Mouse (Mus musculus): ENCODE results near the gene Emc1. TPM values are rescaled to one million over a fixed set of nuclear protein-coding genes. Genes with fewer than 3 reads are reported as not detected.

Gene Emc1
- 10 to 100 TPM; 30.7 TPM for total RNA-seq (2021)
- long read RNA-seq, experiment 1, full-length matches to known transcripts = 81 of 90 reads
- long read RNA-seq, experiment 1, partial matches to known transcripts = 5 of 90 reads
- long read RNA-seq, experiment 1, other reads (novel, unspliced or antisense) = 4 of 90 reads
- long read RNA-seq, experiment 2, full-length matches to known transcripts = 72 of 90 reads
- long read RNA-seq, experiment 2, partial matches to known transcripts = 12 of 90 reads
- long read RNA-seq, experiment 2, other reads (novel, unspliced or antisense) = 6 of 90 reads

GRCm38 (mm10) chr4:139351931-139352711 is at the start of gene Emc1, which contains the start of the genes Mrto4 and Ubr4:
TSS of gene Emc1 (plus strand) at chr4:139352587.
TSS of gene Mrto4 (minus strand) at chr4:139352576.
TSS of gene Ubr4 (plus strand) at chr4:139352609.
- DNase-seq = peak; percentile 82

DNA sequence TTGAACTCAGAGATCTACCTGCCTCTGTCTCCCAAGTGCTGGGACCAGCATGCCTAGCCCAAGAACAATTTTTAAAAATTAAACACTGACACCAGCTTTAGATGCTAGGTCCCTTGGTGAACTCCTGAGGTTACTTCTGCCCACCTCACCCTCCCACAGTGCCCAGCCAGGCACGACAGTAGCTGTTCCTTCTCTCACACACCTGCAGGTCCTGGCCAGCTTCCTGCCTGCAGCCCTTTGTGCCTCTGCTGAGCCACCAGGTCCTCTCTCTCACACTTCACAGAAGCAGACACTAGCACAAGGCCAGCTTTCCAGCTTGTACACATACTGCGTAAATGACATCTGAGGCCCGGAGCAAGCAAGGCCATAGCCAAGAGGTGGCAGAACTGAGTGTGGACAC is 46.9 kb upstream of the Emc1 start:
- DNase-seq = no peak

- DNase-seq = no peak
These were observed 44.5 kb upstream of the Emc1 start for GRCm38 (mm10) chr4:139307916-139308315.

DNA sequence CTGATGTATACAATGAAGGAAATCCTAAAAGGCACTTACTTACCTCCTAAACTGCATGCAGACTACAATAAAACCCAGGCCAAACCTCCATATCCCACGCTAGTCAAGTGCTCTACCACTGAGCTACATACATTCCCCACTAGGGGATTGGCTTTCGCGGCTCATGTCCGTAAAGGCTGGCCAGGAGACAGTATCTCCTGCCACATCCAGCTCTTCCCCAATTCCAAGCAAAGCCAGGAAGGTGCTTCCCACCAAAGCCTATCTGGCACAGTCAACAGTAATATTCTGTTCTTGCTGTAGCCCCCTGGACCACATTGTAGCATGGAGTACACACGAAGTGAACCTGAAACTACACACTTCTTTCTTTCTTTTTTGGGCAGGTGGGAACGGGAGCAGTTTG is 42.7 kb upstream of the Emc1 start:
- no peak for DNase-seq

DNA sequence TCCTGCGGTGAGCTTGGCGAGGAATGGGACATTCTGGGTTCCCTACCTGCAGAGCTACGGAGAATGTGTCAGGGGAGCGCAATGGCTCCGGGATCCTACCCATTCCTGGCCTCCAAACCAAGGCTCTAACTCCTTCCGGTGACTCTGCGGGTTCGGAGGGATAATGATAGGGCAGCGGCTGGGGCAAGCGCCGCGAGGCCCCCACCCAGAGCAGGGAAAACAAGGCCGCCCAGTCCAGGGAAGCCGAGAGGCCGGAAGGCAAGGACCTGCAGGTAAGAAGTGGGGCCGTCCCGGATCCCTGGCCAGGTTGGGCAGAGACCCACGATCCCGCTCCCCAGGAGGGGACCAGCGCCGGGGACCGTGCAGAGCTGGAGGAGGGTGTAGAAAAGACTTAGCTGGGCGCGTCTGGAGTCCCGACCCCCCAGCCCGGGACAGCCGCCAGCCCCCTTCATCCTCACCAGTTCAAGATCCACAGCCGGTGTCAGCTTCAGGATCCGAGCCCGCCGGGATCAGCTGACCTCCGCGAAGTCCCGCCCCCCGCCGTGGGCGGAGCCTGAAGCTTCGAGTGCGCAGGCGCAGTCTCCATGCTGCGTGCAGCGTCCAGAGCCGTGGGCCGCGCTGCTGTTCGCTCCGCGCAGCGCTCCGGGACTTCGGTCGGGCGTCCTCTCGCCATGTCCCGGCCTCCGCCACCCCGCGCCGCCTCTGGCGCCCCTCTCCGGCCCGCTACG is 42.1 kb upstream of the Emc1 start, which contains the start of the genes Pqlc2 and Akr7a5:
TSS of gene Pqlc2 (minus strand) at position 538 of the 728 bp plus-strand sequence.
TSS of gene Akr7a5 (plus strand) at position 574 of the 728 bp plus-strand sequence.
- peak; percentile 99 for DNase-seq

DNA sequence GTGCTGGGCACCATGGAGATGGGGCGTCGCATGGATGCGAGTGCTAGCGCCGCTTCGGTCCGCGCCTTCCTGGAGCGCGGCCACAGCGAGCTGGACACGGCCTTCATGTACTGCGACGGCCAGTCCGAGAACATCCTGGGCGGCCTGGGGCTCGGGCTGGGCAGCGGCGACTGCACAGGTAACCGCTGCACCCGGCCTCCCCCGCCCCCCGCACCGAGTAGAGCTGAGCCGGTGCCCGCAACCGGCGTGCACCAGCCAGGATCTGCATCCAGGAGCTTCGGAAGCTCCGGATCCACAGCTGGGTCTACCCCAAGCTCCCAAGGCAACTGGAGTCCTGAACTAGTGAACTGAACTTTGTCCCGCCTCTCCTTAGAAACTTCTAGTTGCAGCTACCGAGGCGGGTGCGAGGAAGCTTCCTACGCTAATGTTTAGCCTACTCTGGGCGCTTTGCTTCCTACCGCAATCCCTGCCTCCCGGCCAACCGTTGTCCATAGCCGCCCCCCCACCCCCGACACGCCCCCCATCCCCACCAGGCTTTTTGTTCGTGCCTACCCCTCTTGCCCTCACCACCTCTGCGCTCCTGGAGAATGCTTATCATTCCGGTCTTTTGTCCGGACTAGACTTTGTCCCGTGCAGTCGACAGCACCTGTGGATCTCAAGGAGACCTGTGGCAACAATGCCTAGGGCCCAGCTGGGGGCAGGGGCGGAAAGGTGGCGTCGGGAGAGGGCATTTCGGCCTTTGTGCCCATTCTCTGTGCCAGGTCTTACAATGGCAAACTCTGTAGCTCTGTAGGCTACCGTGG is 41.3 kb upstream of the Emc1 start:
- DNase-seq = no peak

- no peak for DNase-seq
These were observed 40.7 kb upstream of the Emc1 start for GRCm38 (mm10) chr4:139311707-139312106.

- no peak for DNase-seq
These were observed 39.8 kb upstream of the Emc1 start for GRCm38 (mm10) chr4:139312632-139313031.

DNA sequence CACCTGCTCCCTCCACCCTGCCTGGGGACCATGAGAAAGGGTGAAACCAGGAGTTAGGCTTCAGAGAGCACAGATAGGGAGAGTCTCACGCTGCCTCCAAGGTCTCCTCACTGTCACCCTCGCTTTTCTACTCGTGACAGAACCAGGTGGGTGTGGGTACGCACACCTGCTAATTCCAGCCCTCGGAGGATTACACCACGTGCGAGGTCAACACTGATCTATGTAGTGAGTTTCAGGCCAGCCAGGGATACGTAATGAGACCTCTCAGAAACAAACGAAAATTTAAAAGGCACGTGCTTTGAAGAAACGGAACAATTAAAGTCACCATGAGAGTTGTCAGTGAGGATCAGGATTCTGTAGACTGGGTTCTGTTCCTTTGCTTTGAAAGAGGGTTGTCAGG is 33.9 kb upstream of the Emc1 start:
- DNase-seq = no peak

DNA sequence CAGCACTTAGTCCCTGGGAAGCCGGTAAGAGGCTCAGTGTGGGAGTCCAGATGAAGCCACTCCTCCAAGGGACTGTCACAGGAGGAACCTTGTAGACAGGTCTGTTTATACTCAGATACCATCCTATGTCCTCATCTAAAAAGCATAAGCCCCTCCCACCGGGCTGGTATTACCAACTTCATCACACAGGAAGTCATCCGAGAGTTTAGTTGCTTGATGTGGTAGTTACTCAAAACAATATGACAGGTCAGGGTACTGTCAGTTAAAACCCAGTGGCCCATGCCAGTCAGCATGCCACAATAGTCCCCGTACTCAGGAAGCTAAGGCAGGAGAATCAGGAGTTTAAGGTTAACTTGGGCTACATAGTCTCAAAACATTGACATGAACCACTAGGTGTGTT is 32.6 kb upstream of the Emc1 start:
- DNase-seq = no peak

DNA sequence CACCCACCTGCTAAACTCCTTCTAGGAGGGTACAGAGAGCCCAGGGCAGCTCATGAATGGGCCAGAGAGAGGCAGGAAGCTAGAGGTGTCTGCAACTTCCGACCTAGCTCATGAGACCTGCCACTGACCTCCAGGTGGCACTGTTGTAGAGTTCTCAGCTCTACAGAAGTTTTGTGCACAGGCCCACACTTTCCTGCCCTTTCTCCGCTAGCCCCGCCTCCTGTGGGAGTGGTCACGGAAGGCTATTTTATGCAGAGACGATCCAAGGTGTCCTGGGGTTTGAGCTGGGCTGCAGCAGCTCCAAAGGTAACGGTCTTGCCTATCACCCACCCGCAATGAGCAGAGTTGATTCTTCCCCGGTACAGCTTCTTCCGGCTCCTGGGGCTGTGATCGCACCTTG is 21.8 kb upstream of the Emc1 start:
- peak; percentile 69 for DNase-seq

- no peak for DNase-seq
These were observed 17.6 kb upstream of the Emc1 start for GRCm38 (mm10) chr4:139334631-139335295.

DNA sequence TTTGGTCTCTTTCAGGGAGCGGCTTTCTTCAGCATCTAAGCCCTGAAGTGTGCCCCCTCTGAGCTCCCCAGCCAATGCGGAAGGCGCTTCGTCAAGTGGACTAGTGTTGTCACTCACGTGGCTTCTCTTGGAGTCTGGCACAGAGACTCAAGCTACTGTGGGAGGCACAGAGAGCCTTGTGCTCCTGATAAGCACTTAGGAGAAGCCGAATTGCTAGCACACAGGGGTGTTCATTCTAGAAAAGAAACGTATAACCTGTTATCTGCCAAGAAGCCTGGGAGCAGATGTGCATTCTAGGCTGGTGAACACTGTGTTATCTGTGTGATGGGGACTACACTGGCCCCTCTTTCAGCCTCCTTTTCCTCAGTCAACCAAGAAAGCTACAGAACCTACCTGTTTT is 16.9 kb upstream of the Emc1 start:
- no peak for DNase-seq

- DNase-seq = peak; percentile 87
These were observed 15.4 kb upstream of the Emc1 start for GRCm38 (mm10) chr4:139336822-139337483.

- DNase-seq = no peak
These were observed 14.2 kb upstream of the Emc1 start for GRCm38 (mm10) chr4:139338145-139338544.

DNA sequence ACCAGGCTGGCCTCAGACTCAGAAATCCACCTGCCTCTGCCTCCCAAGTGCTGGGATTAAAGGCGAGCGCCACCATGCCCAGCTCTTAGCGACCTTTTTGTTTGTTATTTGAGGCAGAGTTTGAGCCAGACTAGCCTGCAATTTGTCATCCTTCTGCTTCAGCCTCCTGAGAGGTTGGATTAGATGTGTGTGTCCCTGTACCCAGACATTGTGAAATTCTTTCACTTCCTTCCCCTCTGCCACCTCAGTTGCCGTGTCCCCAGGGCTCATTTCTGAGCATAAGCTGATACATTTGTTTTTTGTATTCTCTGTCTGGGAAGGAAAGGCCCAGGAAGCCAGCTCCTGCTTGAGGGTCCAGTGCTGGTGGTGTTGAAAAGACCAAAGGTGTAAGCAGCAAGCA is 11.6 kb upstream of the Emc1 start:
- DNase-seq = no peak

DNA sequence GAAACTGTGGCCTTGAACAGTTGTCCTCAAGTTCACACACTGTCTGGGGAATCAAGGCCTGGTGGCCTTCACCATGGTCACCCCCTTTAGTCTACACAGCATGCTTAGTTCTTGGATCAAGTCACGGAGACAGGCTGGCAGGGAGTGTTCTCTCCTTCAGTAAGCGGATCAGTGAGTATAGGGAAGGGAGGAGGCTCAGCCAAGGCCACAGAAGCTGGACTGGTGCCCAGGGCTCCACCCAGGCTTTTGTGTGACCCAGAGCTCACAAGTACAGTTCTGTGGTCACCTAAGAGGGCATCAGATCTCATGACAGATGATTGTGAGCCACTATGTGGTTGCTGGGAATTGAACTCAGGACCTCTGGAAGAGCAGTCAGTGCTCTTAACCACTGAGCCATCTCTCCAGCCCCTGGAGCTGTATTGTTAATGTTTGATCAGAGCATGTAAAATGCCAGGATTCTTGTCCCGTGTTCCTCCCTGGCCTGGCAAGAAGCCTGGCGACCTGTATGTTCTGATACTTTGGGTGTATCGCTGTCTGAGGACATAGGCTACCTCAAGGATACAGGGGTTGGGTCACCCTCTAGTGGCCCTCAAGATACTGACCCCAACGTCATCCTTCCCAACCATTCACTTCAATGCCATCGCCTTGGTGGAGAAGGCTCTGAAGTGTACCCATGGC is 10.7 kb upstream of the Emc1 start:
- no peak for DNase-seq

- DNase-seq = no peak
These were observed 8.7 kb upstream of the Emc1 start for GRCm38 (mm10) chr4:139343718-139344117.

GRCm38 (mm10) chr4:139345416-139346019 is 6.9 kb upstream of the Emc1 start:
- DNase-seq = no peak

- no peak for DNase-seq
These were observed 445 bp downstream of the Emc1 start for GRCm38 (mm10) chr4:139352832-139353231.
